Mouse (Mus musculus): ENCODE results near the gene Lrrc74b. TPM values are rescaled to one million over a fixed set of nuclear protein-coding genes. Genes with fewer than 3 reads are reported as not detected.
"Not testable (repeated sequence)": the region's sequence is repeated elsewhere in the genome, so short reads cannot be mapped to it uniquely, and the experiment has no call there.

Lrrc74b gene
- polyA plus RNA-seq, 1 experiment from 2014 or later: 0.55 TPM

GRCm38 (mm10) chr16:17510143-17510542 lies 50.9 kb downstream of the Lrrc74b start:
- H3K36me3 ChIP-seq: peaks cover 40% of the 10 kb centered on the region
- H3K9ac ChIP-seq (replicated peaks): peak overlapping the region; percentile 87
- no peaks in the 10 kb centered on the region for H3K27me3 ChIP-seq
- no peaks in the 10 kb centered on the region for H3K9me3 ChIP-seq
- H3K4me3 ChIP-seq (replicated peaks): peak overlapping the region; percentile 80
- peaks cover 23% of the 10 kb centered on the region for H3K4me1 ChIP-seq (replicated peaks)
- peak overlapping the region; percentile 87 for H3K4me2 ChIP-seq (replicated peaks)
- 98% methylated on average over 2 of the region's 2 CpGs for WGBS
- no peak for ATAC-seq
- no peak overlapping the region for H3K27ac ChIP-seq

- no peaks in the 10 kb centered on the region for H3K27me3 ChIP-seq
- no peak for ATAC-seq
- H3K9me3 ChIP-seq: no peaks in the 10 kb centered on the region
- peaks cover 23% of the 10 kb centered on the region for H3K4me1 ChIP-seq (replicated peaks)
- peak overlapping the region; percentile 87 for H3K4me2 ChIP-seq (replicated peaks)
- peak overlapping the region; percentile 80 for H3K4me3 ChIP-seq (replicated peaks)
- WGBS: 13% methylated on average over 9 of the region's 9 CpGs
- H3K9ac ChIP-seq (replicated peaks): peak overlapping the region; percentile 87
- H3K27ac ChIP-seq: peak overlapping the region; percentile 93
- H3K36me3 ChIP-seq: peaks cover 32% of the 10 kb centered on the region
Measured at GRCm38 (mm10) chr16:17509240-17509597, 51.8 kb downstream of the Lrrc74b start.

GRCm38 (mm10) chr16:17508546-17509239 lies 52.4 kb downstream of the Lrrc74b start, which contains the start of gene Lztr1:
Lztr1 (plus strand) TSS chr16:17508688.
- H3K4me3 ChIP-seq (replicated peaks): peak within 1 kb of the TSS; percentile 80
- peak; percentile 99 for ATAC-seq
- peak within 1 kb of the TSS; percentile 87 for H3K4me2 ChIP-seq (replicated peaks)
- H3K36me3 ChIP-seq: peaks cover 27% of the 10 kb centered on the region
- peak within 1 kb of the TSS; percentile 93 for H3K27ac ChIP-seq
- peak within 1 kb of the TSS; percentile 87 for H3K9ac ChIP-seq (replicated peaks)
- under 1% methylated on average over 50 of the region's 50 CpGs for WGBS
- no peaks in the 10 kb centered on the region for H3K9me3 ChIP-seq
- H3K27me3 ChIP-seq: no peaks in the 10 kb centered on the region
- peaks cover 23% of the 10 kb centered on the region for H3K4me1 ChIP-seq (replicated peaks)

- Histone ChIP-seq H3K27ac (peak overlapping the region; percentile 93), H3K4me3 (replicated peaks) (peak overlapping the region; percentile 80), H3K36me3 (peaks cover 20% of the 10 kb centered on the region), H3K4me2 (replicated peaks) (peak overlapping the region; percentile 87), H3K9ac (replicated peaks) (peak overlapping the region; percentile 87), H3K4me1 (replicated peaks) (peaks cover 23% of the 10 kb centered on the region)
- not testable (repeated sequence) for H3K9me3 ChIP-seq, ATAC-seq, H3K27me3 ChIP-seq
- 30% methylated on average over 3 of the region's 3 CpGs for WGBS
Measured at GRCm38 (mm10) chr16:17508031-17508430, 53.0 kb downstream of the Lrrc74b start.

- no peaks in the 10 kb centered on the region for H3K27me3 ChIP-seq
- H3K9ac ChIP-seq (replicated peaks): no peak overlapping the region
- H3K36me3 ChIP-seq: peaks cover 11% of the 10 kb centered on the region
- WGBS: 90% methylated on average over 5 of the region's 5 CpGs
- no peak overlapping the region for H3K4me3 ChIP-seq (replicated peaks)
- no peak overlapping the region for H3K4me2 ChIP-seq (replicated peaks)
- no peak for ATAC-seq
- H3K9me3 ChIP-seq: no peaks in the 10 kb centered on the region
- H3K4me1 ChIP-seq (replicated peaks): peaks cover 23% of the 10 kb centered on the region
- no peak overlapping the region for H3K27ac ChIP-seq
Measured at GRCm38 (mm10) chr16:17507018-17507552, 54.0 kb downstream of the Lrrc74b start.

- H3K36me3 ChIP-seq: no peaks in the 10 kb centered on the region
- no peak overlapping the region for H3K4me3 ChIP-seq (replicated peaks)
- no peaks in the 10 kb centered on the region for H3K27me3 ChIP-seq
- H3K4me1 ChIP-seq (replicated peaks): peaks cover 13% of the 10 kb centered on the region
- no peak overlapping the region for H3K27ac ChIP-seq
- no peak for ATAC-seq
- H3K9ac ChIP-seq (replicated peaks): no peak overlapping the region
- no peaks in the 10 kb centered on the region for H3K9me3 ChIP-seq
- 86% methylated on average over 4 of the region's 4 CpGs for WGBS
- H3K4me2 ChIP-seq (replicated peaks): no peak overlapping the region
Measured at GRCm38 (mm10) chr16:17502681-17503080, 58.4 kb downstream of the Lrrc74b start.

- Histone ChIP-seq H3K9ac (replicated peaks) (peak overlapping the region; percentile 48), H3K36me3 (no peaks in the 10 kb centered on the region), H3K9me3 (no peaks in the 10 kb centered on the region), H3K4me2 (replicated peaks) (peak overlapping the region; percentile 27), H3K4me3 (replicated peaks) (no peak overlapping the region), H3K27ac (no peak overlapping the region; the same call in 1 of the 2 replicates), H3K27me3 (no peaks in the 10 kb centered on the region), H3K4me1 (replicated peaks) (peaks cover 20% of the 10 kb centered on the region)
- peak; percentile 88 for ATAC-seq
- whole genome bisulfite sequencing: 14% methylated on average over 10 of the region's 10 CpGs
Measured at GRCm38 (mm10) chr16:17499249-17499883, 61.7 kb downstream of the Lrrc74b start.

GRCm38 (mm10) chr16:17496499-17497305 lies 64.3 kb downstream of the Lrrc74b start:
- no peak overlapping the region for H3K9ac ChIP-seq (replicated peaks)
- ATAC-seq: no peak
- no peak overlapping the region for H3K4me3 ChIP-seq (replicated peaks)
- H3K4me1 ChIP-seq (replicated peaks): peaks cover 20% of the 10 kb centered on the region
- peak overlapping the region; percentile 62 for H3K27ac ChIP-seq
- WGBS: 66% methylated on average over 2 of the region's 2 CpGs
- no peak overlapping the region for H3K4me2 ChIP-seq (replicated peaks)
- no peaks in the 10 kb centered on the region for H3K27me3 ChIP-seq
- H3K9me3 ChIP-seq: no peaks in the 10 kb centered on the region
- H3K36me3 ChIP-seq: no peaks in the 10 kb centered on the region

Other genes with a start within 250 kb of the Lrrc74b start
- gene Serpind1, start 229.9 kb downstream of the Lrrc74b start, polyA plus RNA-seq (2015; fragmentation: Nextera tagmentation; extraction: Ambion mirVana): 1.1 and 2.2 TPM in 2 replicates
- gene Snap29, start 155.3 kb downstream of the Lrrc74b start, polyA plus RNA-seq (2015; fragmentation: Nextera tagmentation; extraction: Ambion mirVana): 21.2 and 23.3 TPM in 2 replicates
- gene Pi4ka, start 154.9 kb downstream of the Lrrc74b start, polyA plus RNA-seq (2015; fragmentation: Nextera tagmentation; extraction: Ambion mirVana): 62.7 and 67.5 TPM in 2 replicates
- gene Crkl, start 109.3 kb downstream of the Lrrc74b start, polyA plus RNA-seq (2015; fragmentation: Nextera tagmentation; extraction: Ambion mirVana): 88.7 and 91.2 TPM in 2 replicates
- gene Aifm3, start 71.6 kb downstream of the Lrrc74b start, polyA plus RNA-seq (2015; fragmentation: Nextera tagmentation; extraction: Ambion mirVana): 7.9 and 10.6 TPM in 2 replicates
- gene Lztr1, start 52.6 kb downstream of the Lrrc74b start, polyA plus RNA-seq (2015; fragmentation: Nextera tagmentation; extraction: Ambion mirVana): 124 and 133 TPM in 2 replicates
- 61.7 and 65.0 TPM in 2 replicates for gene Thap7, start 30.1 kb downstream of the Lrrc74b start, polyA plus RNA-seq (2015; fragmentation: Nextera tagmentation; extraction: Ambion mirVana)
- 1.0 and 1.3 TPM in 2 replicates for gene P2rx6, start 638 bp upstream of the Lrrc74b start, polyA plus RNA-seq (2015; fragmentation: Nextera tagmentation; extraction: Ambion mirVana)
- gene Slc7a4, start 22.0 kb upstream of the Lrrc74b start, polyA plus RNA-seq (2015; fragmentation: Nextera tagmentation; extraction: Ambion mirVana): 13.8 and 14.3 TPM in 2 replicates
- gene Smpd4, start 58.1 kb upstream of the Lrrc74b start, polyA plus RNA-seq (2015; fragmentation: Nextera tagmentation; extraction: Ambion mirVana): 27.3 and 27.9 TPM in 2 replicates
- 4.4 and 4.8 TPM in 2 replicates for gene Ccdc74a, start 85.2 kb upstream of the Lrrc74b start, polyA plus RNA-seq (2015; fragmentation: Nextera tagmentation; extraction: Ambion mirVana)
- gene Med15, start 171.6 kb upstream of the Lrrc74b start, polyA plus RNA-seq (2015; fragmentation: Nextera tagmentation; extraction: Ambion mirVana): 44.7 and 47.7 TPM in 2 replicates
- gene Klhl22, start 198.4 kb upstream of the Lrrc74b start, polyA plus RNA-seq (2015; fragmentation: Nextera tagmentation; extraction: Ambion mirVana): 64.9 and 68.9 TPM in 2 replicates
- 0.85 and 1.6 TPM in 2 replicates for gene Scarf2, start 236.0 kb upstream of the Lrrc74b start, polyA plus RNA-seq (2015; fragmentation: Nextera tagmentation; extraction: Ambion mirVana)

Measured in midbrain, embryonic 13.5 days (tissue).